Mouse (Mus musculus): ENCODE measurements around the gene Selplg.

DNA sequence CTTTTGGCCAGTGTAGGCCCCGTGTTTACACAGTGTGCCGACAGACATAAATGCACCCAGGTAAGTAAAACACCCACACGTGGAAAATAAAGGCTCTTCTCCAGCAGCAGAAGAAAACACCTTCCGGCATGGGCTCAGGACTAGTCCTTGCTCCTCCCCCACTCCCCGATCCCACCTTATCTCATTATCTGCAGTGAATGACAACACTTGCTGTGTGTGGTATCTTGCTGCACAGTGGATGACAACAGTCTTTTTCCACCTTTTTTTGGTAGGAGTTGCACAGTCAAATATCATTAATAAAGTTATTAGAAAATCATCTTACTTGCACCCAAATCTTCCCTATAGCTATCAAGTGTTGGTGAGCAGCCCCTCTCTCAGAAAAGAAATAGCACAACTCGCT is 32.5 kb upstream of the Selplg start:
- TF ChIP-seq POLR2A (IDR thresholded peaks at IDR 0.05; ENCODE audit: low read depth, low read length) (no peak), CTCF (conservative IDR thresholded peaks at IDR 0.05; ENCODE audit: insufficient read depth, insufficient read length, low read depth, low read length) (no peak)

All from kidney, adult 2 months (tissue).